Mouse (Mus musculus) thymus, postnatal 14 days (tissue): ENCODE measurements around the gene Ppp2r5e.

Source experiments
- DNase-seq: peaks from one replicate; pipeline ENCODE4 v3.0.0; 2021

Gene Ppp2r5e

GRCm38 (mm10) chr12:75596154-75597002 is at the start of gene Ppp2r5e:
Ppp2r5e (minus strand) TSS chr12:75596245.
- peak; percentile 99 for DNase-seq

- peak; percentile 14 for DNase-seq
Observed at GRCm38 (mm10) chr12:75645780-75646179, 49.7 kb upstream of the Ppp2r5e start.

GRCm38 (mm10) chr12:75641726-75642125 is 45.7 kb upstream of the Ppp2r5e start:
- DNase-seq: no peak

GRCm38 (mm10) chr12:75638345-75638744 is 42.3 kb upstream of the Ppp2r5e start:
- no peak for DNase-seq

- no peak for DNase-seq
Observed at GRCm38 (mm10) chr12:75637103-75637502, 41.1 kb upstream of the Ppp2r5e start.

GRCm38 (mm10) chr12:75635771-75636430 is 39.9 kb upstream of the Ppp2r5e start:
- no peak for DNase-seq

- DNase-seq: no peak
Observed at GRCm38 (mm10) chr12:75629618-75630017, 33.6 kb upstream of the Ppp2r5e start.

GRCm38 (mm10) chr12:75623292-75623691 is 27.2 kb upstream of the Ppp2r5e start:
- DNase-seq: no peak

GRCm38 (mm10) chr12:75622835-75623234 is 26.8 kb upstream of the Ppp2r5e start:
- no peak for DNase-seq

GRCm38 (mm10) chr12:75616841-75617240 is 20.8 kb upstream of the Ppp2r5e start:
- DNase-seq: no peak

- peak; percentile 9 for DNase-seq
Observed at GRCm38 (mm10) chr12:75616158-75616791, 20.2 kb upstream of the Ppp2r5e start.

GRCm38 (mm10) chr12:75615556-75615955 is 19.5 kb upstream of the Ppp2r5e start:
- no peak for DNase-seq

GRCm38 (mm10) chr12:75612711-75613110 is 16.7 kb upstream of the Ppp2r5e start:
- DNase-seq: no peak

GRCm38 (mm10) chr12:75599490-75599889 is 3.4 kb upstream of the Ppp2r5e start:
- DNase-seq: no peak

GRCm38 (mm10) chr12:75598988-75599387 is 2.9 kb upstream of the Ppp2r5e start:
- DNase-seq: no peak

GRCm38 (mm10) chr12:75597707-75598106 is 1.7 kb upstream of the Ppp2r5e start:
- DNase-seq: no peak

- DNase-seq: peak; percentile 58
Observed at GRCm38 (mm10) chr12:75595291-75596153, 523 bp downstream of the Ppp2r5e start.

GRCm38 (mm10) chr12:75594404-75594803 is 1.6 kb downstream of the Ppp2r5e start:
- DNase-seq: no peak

GRCm38 (mm10) chr12:75593817-75594216 is 2.2 kb downstream of the Ppp2r5e start:
- DNase-seq: no peak

GRCm38 (mm10) chr12:75587501-75587900 is 8.5 kb downstream of the Ppp2r5e start:
- no peak for DNase-seq

- no peak for DNase-seq
Observed at GRCm38 (mm10) chr12:75583776-75584175, 12.3 kb downstream of the Ppp2r5e start.

- DNase-seq: no peak
Observed at GRCm38 (mm10) chr12:75579076-75579475, 17.0 kb downstream of the Ppp2r5e start.

- no peak for DNase-seq
Observed at GRCm38 (mm10) chr12:75577255-75577654, 18.8 kb downstream of the Ppp2r5e start.
